Mouse (Mus musculus) olfactory bulb, adult 2 months (tissue): ENCODE measurements around the gene Lrrfip1. TPM values are rescaled to one million over a fixed set of nuclear protein-coding genes. Genes with fewer than 3 reads are reported as not detected.

Experiments
- H3K27ac ChIP-seq: fragments of 200-500 bp; 2 replicates; pipeline ENCODE4 v1.5.1; 2012; ENCODE audit warnings: low read depth, low read length; ENCODE audit not compliant: insufficient read depth
- H3K4me1 ChIP-seq: fragments of 200-500 bp; 2 replicates; pipeline ENCODE4 v1.6.1; 2012; ENCODE audit warnings: low read length; ENCODE audit not compliant: control insufficient read depth, insufficient read depth
- H3K4me3 ChIP-seq: fragments of 200-500 bp; 2 replicates; pipeline ENCODE4 v1.5.1; 2012; ENCODE audit warnings: mild to moderate bottlenecking, low read depth, low read length, moderate library complexity; ENCODE audit not compliant: insufficient read depth
- CTCF ChIP-seq: fragments of 200-500 bp; IDR thresholded peaks from 2 replicates; pipeline ENCODE4 v1.5.1; 2012; ENCODE audit warnings: low read depth, mild to moderate bottlenecking, low read length, moderate library complexity; ENCODE audit not compliant: insufficient read depth
- POLR2A ChIP-seq: fragments of 200-500 bp; IDR thresholded peaks from 2 replicates; pipeline ENCODE4 v1.6.1; 2012; ENCODE audit warnings: mild to moderate bottlenecking, low read depth, low read length, moderate library complexity; ENCODE audit not compliant: insufficient read depth
- WGBS: fragments of 180-500 bp; shearing (Covaris S2); methylation state at CpG from one replicate; pipeline ENCODE4 v1.1.7; 2018; 5-methylcytosine and 5-hydroxymethylcytosine counted together
- polyA plus RNA-seq: library from polyadenylated mRNA; stranded (reverse); fragments of >200 nt; gene quantifications from 2 replicates; pipeline ENCODE4 v1.2.4, GENCODE M21; 2012; ENCODE audit warnings: low replicate concordance; ENCODE audit not compliant: missing spikeins, insufficient read depth, insufficient read length

Lrrfip1 gene
- polyA plus RNA-seq, 1 experiment, result not detected

DNA sequence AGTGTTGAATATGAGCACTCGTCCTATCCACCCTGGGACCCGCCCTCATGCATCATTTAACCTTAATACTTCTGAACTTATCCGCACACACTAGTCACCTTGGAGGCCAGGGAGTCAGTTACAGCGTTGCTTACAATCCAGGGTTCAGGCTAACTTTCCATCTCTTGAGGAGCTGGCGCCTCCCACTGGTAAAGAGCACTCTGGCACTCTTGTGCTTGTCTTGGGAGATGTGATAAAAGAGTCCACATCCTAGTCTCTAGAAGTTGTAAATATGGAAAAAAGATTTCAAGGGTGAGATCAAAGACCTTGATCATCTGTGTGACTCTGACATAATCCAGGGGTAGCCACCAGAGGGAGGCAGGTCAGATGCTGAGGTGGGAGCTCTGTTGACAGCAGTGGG, 109.0 kb downstream of the Lrrfip1 start:
- 78% methylated on average over 5 of the region's 5 CpGs for WGBS
- H3K27ac ChIP-seq, result no peak overlapping the region
- no peak for TF ChIP-seq CTCF
- no peak for TF ChIP-seq POLR2A
- no peaks in the 10 kb centered on the region for H3K4me1 ChIP-seq
- no peak overlapping the region for H3K4me3 ChIP-seq

DNA sequence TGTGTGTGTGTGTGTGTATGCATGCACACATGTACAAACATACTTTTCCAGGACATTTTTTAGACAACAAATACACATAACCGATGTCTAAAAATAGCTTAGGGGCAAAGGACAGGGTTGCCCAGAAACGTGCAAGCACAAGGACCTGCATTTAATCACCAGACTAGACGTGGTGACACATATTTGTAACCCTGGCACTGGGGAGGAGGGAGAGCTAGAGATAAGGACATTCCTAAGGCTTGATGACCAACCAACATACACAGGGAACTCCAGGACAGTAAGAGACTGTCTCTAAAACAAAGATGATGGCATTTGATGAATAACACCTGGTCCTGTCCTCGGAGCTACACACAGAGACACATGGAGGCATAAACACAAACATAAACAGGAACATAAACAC, 110.8 kb downstream of the Lrrfip1 start:
- H3K4me1 ChIP-seq, result no peaks in the 10 kb centered on the region
- H3K27ac ChIP-seq, result no peak overlapping the region
- TF ChIP-seq CTCF (no peak), POLR2A (no peak)
- H3K4me3 ChIP-seq, result no peak overlapping the region
- 82% methylated on average over 4 of the region's 4 CpGs for WGBS

DNA sequence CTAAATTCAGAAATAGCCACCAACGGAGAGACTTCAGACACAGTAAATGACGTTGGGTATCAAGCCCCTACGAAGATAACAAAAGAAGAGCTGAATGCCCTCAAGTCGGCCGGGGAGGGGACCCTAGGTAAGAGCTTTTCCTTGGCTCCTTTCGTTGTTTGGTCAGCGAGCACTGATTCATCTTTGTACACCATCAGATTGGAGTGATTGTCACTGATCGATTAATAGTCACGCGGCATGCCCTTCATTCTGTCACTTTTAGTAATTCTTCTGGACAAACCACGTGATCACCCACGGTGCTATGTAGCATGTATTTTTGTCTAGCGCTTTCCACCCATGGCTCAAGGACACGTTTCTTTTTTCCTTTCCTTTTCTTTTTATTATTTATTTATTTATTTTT, 113.6 kb downstream of the Lrrfip1 start:
- Histone ChIP-seq H3K4me1 (no peaks in the 10 kb centered on the region), H3K4me3 (no peak overlapping the region), H3K27ac (no peak overlapping the region)
- WGBS, result 94% methylated on average over 14 of the region's 14 CpGs
- no peak for TF ChIP-seq CTCF
- TF ChIP-seq POLR2A, result no peak

DNA sequence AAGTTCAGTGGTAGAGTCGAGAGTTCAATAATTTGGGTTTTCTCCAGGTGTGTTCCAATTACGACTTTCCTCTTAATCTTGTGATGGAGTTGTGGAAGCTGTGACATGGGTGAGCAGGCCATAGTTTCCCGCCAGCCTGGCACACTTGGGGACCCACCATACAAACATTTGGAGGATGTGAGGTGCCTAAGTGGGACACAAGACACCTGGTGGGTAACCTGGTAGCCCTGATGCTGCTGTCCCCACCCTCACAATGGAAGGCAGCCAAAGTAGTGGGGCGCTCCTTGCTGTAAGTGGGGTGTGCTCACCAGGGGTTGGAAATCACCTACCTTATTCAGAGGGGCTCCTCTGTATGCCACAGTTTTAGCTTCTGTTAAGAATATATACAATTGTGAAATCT, 114.1 kb downstream of the Lrrfip1 start:
- Histone ChIP-seq H3K27ac (no peak overlapping the region), H3K4me1 (no peaks in the 10 kb centered on the region), H3K4me3 (no peak overlapping the region)
- WGBS, result 97% methylated on average over 4 of the region's 4 CpGs
- TF ChIP-seq CTCF (no peak), POLR2A (no peak)

DNA sequence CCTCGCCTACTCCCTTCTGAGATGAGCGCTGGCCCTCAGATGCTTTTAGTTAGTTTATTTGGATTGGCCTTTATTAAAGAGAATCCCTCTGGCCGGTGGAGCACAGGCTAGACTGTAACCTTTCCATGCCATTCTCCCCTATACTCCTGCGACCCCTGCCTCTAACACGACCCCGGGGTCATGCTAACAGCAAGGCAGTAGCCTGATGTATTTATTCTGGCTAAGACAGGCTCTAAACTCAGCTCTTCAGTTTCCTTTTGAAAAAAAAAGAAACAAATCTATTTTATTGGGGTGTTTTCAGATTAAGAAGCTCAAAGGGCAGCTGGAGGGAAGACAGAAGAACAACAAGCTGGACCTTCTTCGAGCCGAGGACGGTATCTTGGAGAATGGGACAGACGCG, 123.6 kb downstream of the Lrrfip1 start:
- no peak for TF ChIP-seq POLR2A
- TF ChIP-seq CTCF, result no peak
- 89% methylated on average over 11 of the region's 11 CpGs for WGBS
- no peaks in the 10 kb centered on the region for H3K4me1 ChIP-seq
- H3K27ac ChIP-seq, result no peak overlapping the region
- no peak overlapping the region for H3K4me3 ChIP-seq

DNA sequence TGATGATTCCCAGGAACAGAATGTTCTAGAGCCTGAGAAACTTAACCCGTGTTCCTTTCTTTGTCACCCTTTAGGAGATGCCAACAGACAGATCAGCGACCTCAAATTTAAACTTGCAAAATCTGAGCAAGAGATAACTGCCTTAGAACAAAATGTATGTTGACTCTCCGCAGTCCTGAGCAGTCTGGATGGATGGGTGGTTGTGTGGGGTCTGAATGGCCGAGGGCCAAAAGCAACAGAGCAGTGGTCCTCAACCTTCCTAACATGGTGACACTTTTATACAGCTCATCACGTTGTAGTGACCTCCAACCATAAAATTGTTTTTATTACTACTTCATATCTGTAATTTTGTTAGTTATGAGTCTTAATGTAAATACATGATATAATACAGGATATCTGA, 124.5 kb downstream of the Lrrfip1 start:
- Histone ChIP-seq H3K4me3 (no peak overlapping the region), H3K27ac (no peak overlapping the region), H3K4me1 (no peaks in the 10 kb centered on the region)
- WGBS, result 95% methylated on average over 5 of the region's 5 CpGs
- TF ChIP-seq POLR2A, result no peak
- TF ChIP-seq CTCF, result no peak

DNA sequence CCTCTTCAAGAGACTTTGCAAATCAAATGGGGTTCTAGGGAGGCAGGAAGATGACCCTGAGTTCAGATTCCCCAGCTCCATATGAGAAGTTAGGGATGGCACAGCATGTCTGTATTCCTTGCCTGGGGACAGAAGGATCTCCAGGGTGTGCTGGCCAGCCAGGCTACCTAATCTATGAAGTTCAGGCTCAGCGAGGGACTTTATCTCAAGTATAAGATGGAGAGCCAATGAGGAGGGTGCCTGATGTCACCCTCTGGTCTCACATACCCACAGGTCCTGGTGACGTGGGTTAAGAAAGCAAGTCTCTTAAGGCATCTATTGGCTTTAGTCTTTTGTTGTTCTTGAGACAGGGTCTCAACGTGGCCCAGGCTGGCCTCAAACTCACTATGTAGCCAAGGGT, 124.9 kb downstream of the Lrrfip1 start:
- no peaks in the 10 kb centered on the region for H3K4me1 ChIP-seq
- H3K4me3 ChIP-seq, result no peak overlapping the region
- H3K27ac ChIP-seq, result no peak overlapping the region
- TF ChIP-seq CTCF (no peak), POLR2A (no peak)
- WGBS, result 94% methylated on average over 3 of the region's 3 CpGs

DNA sequence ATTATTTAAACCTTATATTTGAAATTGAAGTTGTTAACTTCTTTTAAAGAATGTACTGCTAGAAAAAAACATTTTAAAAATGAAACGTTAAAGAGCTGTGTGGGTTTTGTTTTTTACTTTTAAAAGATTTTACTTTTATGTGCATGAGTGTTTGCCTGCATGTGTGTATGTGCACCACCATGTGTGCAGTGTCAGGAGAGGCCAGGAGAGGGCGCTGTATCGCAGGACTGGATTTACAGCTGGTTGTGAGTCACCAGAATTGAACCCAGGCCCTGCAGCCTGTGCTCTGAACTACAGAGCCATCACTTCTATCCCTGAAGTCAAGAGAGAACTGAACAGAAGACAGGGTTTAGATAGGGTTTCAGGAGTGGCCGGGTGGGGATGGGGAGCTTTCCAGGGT, 130.3 kb downstream of the Lrrfip1 start:
- no peak overlapping the region for H3K27ac ChIP-seq
- TF ChIP-seq POLR2A (no peak), CTCF (no peak)
- no peak overlapping the region for H3K4me3 ChIP-seq
- H3K4me1 ChIP-seq, result no peaks in the 10 kb centered on the region
- 94% methylated on average over 4 of the region's 4 CpGs for WGBS

DNA sequence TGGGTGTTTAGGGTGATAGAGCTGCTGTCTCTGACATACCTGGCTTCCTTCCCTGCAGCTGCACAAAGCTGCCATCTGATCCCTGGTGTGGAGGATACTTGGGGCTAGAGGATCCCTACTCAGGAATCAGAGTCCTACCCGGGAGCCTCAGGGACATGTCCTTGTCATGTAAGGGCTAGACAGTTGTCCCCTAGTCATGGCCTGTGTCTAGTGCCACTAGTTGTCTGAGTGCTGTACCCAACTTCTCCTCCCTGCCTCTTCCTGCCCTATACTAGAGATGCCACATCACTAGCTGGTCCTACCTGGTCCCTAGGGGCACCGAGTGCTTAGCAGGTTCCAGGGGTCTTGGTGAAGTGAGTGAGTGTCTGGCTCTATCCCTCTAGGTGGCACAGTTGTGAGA, 138.5 kb downstream of the Lrrfip1 start:
- no peaks in the 10 kb centered on the region for H3K4me1 ChIP-seq
- no peak overlapping the region for H3K27ac ChIP-seq
- 86% methylated on average over 2 of the region's 2 CpGs for WGBS
- TF ChIP-seq CTCF (no peak), POLR2A (no peak)
- H3K4me3 ChIP-seq, result no peak overlapping the region

DNA sequence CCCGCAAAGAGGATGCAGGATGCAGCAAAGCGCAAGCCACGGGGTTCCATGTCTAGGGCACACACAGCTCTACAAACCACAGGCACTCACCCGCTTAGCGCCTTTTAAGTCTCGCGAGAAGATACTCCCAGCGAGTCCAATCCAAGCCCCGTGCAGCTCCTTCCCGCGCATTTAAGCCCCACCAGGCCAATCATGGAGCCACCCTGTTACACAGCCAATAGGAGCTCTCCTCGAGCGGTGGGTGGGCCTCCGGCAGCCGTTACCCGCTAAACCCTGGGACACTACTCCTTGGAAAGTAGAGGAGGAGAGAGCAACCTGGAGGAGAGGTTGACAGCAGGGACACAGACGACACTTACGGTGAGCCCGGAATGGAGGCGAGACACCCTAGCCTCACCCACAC, 146.3 kb downstream of the Lrrfip1 start, which contains the start of gene Rbm44:
Gene Rbm44 (plus strand): TSS at position 277 of the 400 bp plus-strand sequence.
- H3K4me3 ChIP-seq, result no peak within 1 kb of the TSS
- no peaks in the 10 kb centered on the region for H3K4me1 ChIP-seq
- no peak within 1 kb of the TSS for H3K27ac ChIP-seq
- WGBS, result 77% methylated on average over 20 of the region's 20 CpGs
- no peak for TF ChIP-seq POLR2A
- no peak for TF ChIP-seq CTCF
